Mouse (Mus musculus): ENCODE results near the gene Dkkl1.

- peak; percentile 65 for TF ChIP-seq POLR2A (IDR thresholded peaks at IDR 0.05; ENCODE audit: control insufficient read depth, low read depth, low read length)
- TF ChIP-seq CTCF (IDR thresholded peaks at IDR 0.05; ENCODE audit: control insufficient read depth, insufficient read depth, insufficient replicate concordance, low read depth, low read length), result no peak
Observed at GRCm38 (mm10) chr7:45175929-45176328, 36.0 kb downstream of the Dkkl1 start.
